Mouse (Mus musculus): ENCODE results near the gene Des. TPM values are rescaled to one million over a fixed set of nuclear protein-coding genes. Genes with fewer than 3 reads are reported as not detected.

Des gene
- total and polyA plus RNA-seq, 3 experiments: 7.0 to 7.2 TPM; not detected in 1

- H3K4me3 ChIP-seq (ENCODE audit: control insufficient read depth in 1 of 2, insufficient read depth in 1 of 2, low read depth in 2 of 2, low read length in 2 of 2): peak overlapping the region; percentile 22 to 30; a peak in 2 of 4 replicates
- H3K4me1 ChIP-seq (ENCODE audit: control insufficient read depth in 1 of 2, insufficient read depth in 2 of 2, low read length in 2 of 2): peaks cover 0 to 12% of the 10 kb centered on the region in 2 experiments; a peak in 3 of 4 replicates
- peak; percentile 85 for DNase-seq (ENCODE audit: low read depth, low spot score)
- TF ChIP-seq ZMIZ1 (IDR thresholded peaks at IDR 0.05; ENCODE audit: low read depth, low read length): no peak
- peak; percentile 81 for TF ChIP-seq ELF1 (IDR thresholded peaks at IDR 0.05; ENCODE audit: low read depth, low read length)
- TF ChIP-seq CTCF (IDR thresholded peaks at IDR 0.05 in 2 of 3, conservative IDR thresholded peaks at IDR 0.05 in 1 of 3; ENCODE audit: control insufficient read depth in 1 of 3, insufficient read depth in 1 of 3, low read depth in 2 of 3, low read length in 3 of 3, poor library complexity in 1 of 3, severe bottlenecking in 1 of 3): no peak
- TF ChIP-seq ZNF384 (IDR thresholded peaks at IDR 0.05; ENCODE audit: low read depth, low read length): peak; percentile 98
- no peak for TF ChIP-seq CHD1 (IDR thresholded peaks at IDR 0.05; ENCODE audit: low read depth, low read length)
- TF ChIP-seq SIN3A (IDR thresholded peaks at IDR 0.05; ENCODE audit: low read length): no peak
- peak; percentile 51; the same call in 1 of the 2 replicates for TF ChIP-seq NELFE (IDR thresholded peaks at IDR 0.05; ENCODE audit: low read depth, low read length)
- no peak for TF ChIP-seq GABPA (IDR thresholded peaks at IDR 0.05; ENCODE audit: low read depth, low read length)
- TF ChIP-seq UBTF (IDR thresholded peaks at IDR 0.05; ENCODE audit: borderline replicate concordance, insufficient read depth, low read depth, low read length): no peak
- TF ChIP-seq RAD21 (IDR thresholded peaks at IDR 0.05; ENCODE audit: low read depth, low read length): no peak
- peak; percentile 52; the same call in 1 of the 2 replicates for TF ChIP-seq HCFC1 (IDR thresholded peaks at IDR 0.05; ENCODE audit: low read depth, low read length)
- TF ChIP-seq ZC3H11A (IDR thresholded peaks at IDR 0.05; ENCODE audit: low read depth, low read length): no peak
- no peak for TF ChIP-seq GATA1 (IDR thresholded peaks at IDR 0.05; ENCODE audit: low read depth, low read length)
- TF ChIP-seq MAZ (IDR thresholded peaks at IDR 0.05; ENCODE audit: low read depth, low read length): no peak
- no peak for TF ChIP-seq NRF1 (IDR thresholded peaks at IDR 0.05; ENCODE audit: insufficient read depth, low read depth, low read length, poor library complexity, severe bottlenecking)
- peak in 1 of 2 experiments; percentile 63; a peak in 2 of 4 replicates for TF ChIP-seq POLR2A (IDR thresholded peaks at IDR 0.05; ENCODE audit: control insufficient read depth in 1 of 2, insufficient read depth in 1 of 2, low read depth in 1 of 2, low read length in 2 of 2, poor library complexity in 1 of 2)
- H3K9me3 ChIP-seq (replicated peaks; ENCODE audit: insufficient read depth, low read length): no peaks in the 10 kb centered on the region
- H3K79me2 ChIP-seq (ENCODE audit: control insufficient read depth, insufficient read depth, low read length, poor library complexity): no peaks in the 10 kb centered on the region
- H3K27ac ChIP-seq (ENCODE audit: control insufficient read depth, low read depth, low read length): no peak overlapping the region
- H3K9ac ChIP-seq (ENCODE audit: control insufficient read depth, low read depth, low read length, poor library complexity, severe bottlenecking): peak overlapping the region; percentile 2; the same call in 1 of the 2 replicates
- H3K27me3 ChIP-seq (ENCODE audit: control insufficient read depth in 1 of 2, insufficient read depth in 2 of 2, low read length in 2 of 2): no peaks in the 10 kb centered on the region
- H3K36me3 ChIP-seq (ENCODE audit: control insufficient read depth in 1 of 2, insufficient read depth in 2 of 2, low read length in 2 of 2): peaks cover 0 to 3% of the 10 kb centered on the region in 2 experiments; a peak in 2 of 4 replicates
Measured at GRCm38 (mm10) chr1:75361750-75362149, 1.6 kb downstream of the Des start.

- no peaks in the 10 kb centered on the region for H3K79me2 ChIP-seq (ENCODE audit: control insufficient read depth, insufficient read depth, low read length, poor library complexity)
- no peaks in the 10 kb centered on the region for H3K9me3 ChIP-seq (replicated peaks; ENCODE audit: insufficient read depth, low read length)
- peaks cover 0 to 10% of the 10 kb centered on the region in 2 experiments; a peak in 3 of 4 replicates for H3K4me1 ChIP-seq (ENCODE audit: control insufficient read depth in 1 of 2, insufficient read depth in 2 of 2, low read length in 2 of 2)
- H3K36me3 ChIP-seq (ENCODE audit: control insufficient read depth in 1 of 2, insufficient read depth in 2 of 2, low read length in 2 of 2): peaks cover 0 to 3% of the 10 kb centered on the region in 2 experiments; a peak in 2 of 4 replicates
- no peak overlapping the region for H3K9ac ChIP-seq (ENCODE audit: control insufficient read depth, low read depth, low read length, poor library complexity, severe bottlenecking)
- TF ChIP-seq RCOR1 (IDR thresholded peaks at IDR 0.05; ENCODE audit: low read depth, low read length) (no peak), GATA1 (IDR thresholded peaks at IDR 0.05; ENCODE audit: low read depth, low read length) (0 out of 2 replicates have a peak, but pooled peaks have one; percentile 25), HCFC1 (IDR thresholded peaks at IDR 0.05; ENCODE audit: low read depth, low read length) (0 out of 2 replicates have a peak, but pooled peaks have one; percentile 29)
- H3K27ac ChIP-seq (ENCODE audit: control insufficient read depth, low read depth, low read length): no peak overlapping the region
- no peaks in the 10 kb centered on the region; a peak in 1 of 4 replicates for H3K27me3 ChIP-seq (ENCODE audit: control insufficient read depth in 1 of 2, insufficient read depth in 2 of 2, low read length in 2 of 2)
- H3K4me3 ChIP-seq (ENCODE audit: control insufficient read depth in 1 of 2, insufficient read depth in 1 of 2, low read depth in 2 of 2, low read length in 2 of 2): no peak overlapping the region
- peak; percentile 59 for DNase-seq (ENCODE audit: low read depth, low spot score)
Measured at GRCm38 (mm10) chr1:75363868-75364267, 3.7 kb downstream of the Des start.
